Mouse (Mus musculus): ENCODE data around the gene Cacna1c. TPM values are rescaled to one million over a fixed set of nuclear protein-coding genes. Genes with fewer than 3 reads are reported as not detected.

The Cacna1c gene
- polyA plus RNA-seq, 1 experiment: 29.3 TPM

GRCm38 (mm10) chr6:118884073-118884551, 312.1 kb downstream of the Cacna1c start:
- DNase-seq (ENCODE audit: extremely low spot score in 1 of 2, low spot score in 1 of 2): peak in 1 of 2 experiments; percentile 52

- no peak for DNase-seq (ENCODE audit: extremely low spot score in 1 of 2, low spot score in 1 of 2)
Observed at GRCm38 (mm10) chr6:118876204-118876603, 320.0 kb downstream of the Cacna1c start.

- no peak for DNase-seq (ENCODE audit: extremely low spot score in 1 of 2, low spot score in 1 of 2)
Observed at GRCm38 (mm10) chr6:118870241-118870841, 325.9 kb downstream of the Cacna1c start.

GRCm38 (mm10) chr6:118867384-118867783, 328.8 kb downstream of the Cacna1c start:
- no peak for DNase-seq (ENCODE audit: extremely low spot score in 1 of 2, low spot score in 1 of 2)

- DNase-seq (ENCODE audit: extremely low spot score in 1 of 2, low spot score in 1 of 2): no peak
Observed at GRCm38 (mm10) chr6:118866889-118867288, 329.3 kb downstream of the Cacna1c start.

- no peak for DNase-seq (ENCODE audit: extremely low spot score in 1 of 2, low spot score in 1 of 2)
Observed at GRCm38 (mm10) chr6:118865777-118866380, 330.3 kb downstream of the Cacna1c start.

- DNase-seq (ENCODE audit: extremely low spot score in 1 of 2, low spot score in 1 of 2): no peak
Observed at GRCm38 (mm10) chr6:118864696-118865620, 331.3 kb downstream of the Cacna1c start.

- no peak for DNase-seq (ENCODE audit: extremely low spot score in 1 of 2, low spot score in 1 of 2)
Observed at GRCm38 (mm10) chr6:118862727-118863126, 333.5 kb downstream of the Cacna1c start.

- DNase-seq (ENCODE audit: extremely low spot score in 1 of 2, low spot score in 1 of 2): no peak
Observed at GRCm38 (mm10) chr6:118862091-118862490, 334.1 kb downstream of the Cacna1c start.

- DNase-seq (ENCODE audit: extremely low spot score in 1 of 2, low spot score in 1 of 2): no peak
Observed at GRCm38 (mm10) chr6:118858431-118858830, 337.8 kb downstream of the Cacna1c start.

- DNase-seq (ENCODE audit: extremely low spot score in 1 of 2, low spot score in 1 of 2): peak in 1 of 2 experiments; percentile 73
Observed at GRCm38 (mm10) chr6:118852131-118852530, 344.1 kb downstream of the Cacna1c start.

GRCm38 (mm10) chr6:118851086-118851485, 345.1 kb downstream of the Cacna1c start:
- peak; percentile 63 to 73 for DNase-seq (ENCODE audit: extremely low spot score in 1 of 2, low spot score in 1 of 2)

GRCm38 (mm10) chr6:118848640-118849039, 347.6 kb downstream of the Cacna1c start:
- no peak for DNase-seq (ENCODE audit: extremely low spot score in 1 of 2, low spot score in 1 of 2)

- DNase-seq (ENCODE audit: extremely low spot score in 1 of 2, low spot score in 1 of 2): no peak
Observed at GRCm38 (mm10) chr6:118847751-118848150, 348.5 kb downstream of the Cacna1c start.

- no peak for DNase-seq (ENCODE audit: extremely low spot score in 1 of 2, low spot score in 1 of 2)
Observed at GRCm38 (mm10) chr6:118845829-118846228, 350.4 kb downstream of the Cacna1c start.

- no peak for DNase-seq (ENCODE audit: extremely low spot score in 1 of 2, low spot score in 1 of 2)
Observed at GRCm38 (mm10) chr6:118845180-118845579, 351.0 kb downstream of the Cacna1c start.

GRCm38 (mm10) chr6:118843566-118843965, 352.7 kb downstream of the Cacna1c start:
- DNase-seq (ENCODE audit: extremely low spot score in 1 of 2, low spot score in 1 of 2): no peak

GRCm38 (mm10) chr6:118841892-118842291, 354.3 kb downstream of the Cacna1c start:
- no peak for DNase-seq (ENCODE audit: extremely low spot score in 1 of 2, low spot score in 1 of 2)

GRCm38 (mm10) chr6:118838919-118839915, 357.0 kb downstream of the Cacna1c start:
- peak in 1 of 2 experiments; percentile 58 for DNase-seq (ENCODE audit: extremely low spot score in 1 of 2, low spot score in 1 of 2)

- no peak for DNase-seq (ENCODE audit: extremely low spot score in 1 of 2, low spot score in 1 of 2)
Observed at GRCm38 (mm10) chr6:118836693-118837092, 359.5 kb downstream of the Cacna1c start.
